Mouse (Mus musculus) lung, adult 2 months (tissue): ENCODE data around the gene Phf20.

Source experiments
- CTCF ChIP-seq: fragments of 200-500 bp; IDR thresholded peaks from 2 replicates; pipeline ENCODE4 v1.5.1; 2011; ENCODE audit warnings: mild to moderate bottlenecking, low read length, control low read depth; ENCODE audit not compliant: insufficient read depth
- POLR2A ChIP-seq: fragments of 200-500 bp; IDR thresholded peaks from 2 replicates; pipeline ENCODE4 v1.6.1; 2011; ENCODE audit warnings: low read depth, mild to moderate bottlenecking, control low read depth, low read length, borderline replicate concordance; ENCODE audit errors: extremely low read depth

GRCm38 (mm10) chr2:156272553-156272952 lies 76.3 kb downstream of the Phf20 start:
- TF ChIP-seq CTCF (no peak), POLR2A (no peak)
